Mouse (Mus musculus) kidney, embryonic 16.5 days (tissue): ENCODE measurements at regions not wholly inside any gene's neighbourhood (a gene's known extent, or its start where the extent isn't known, plus 50 kb on each side); places are given as distances from the start of the nearest gene placed in this dataset.

ENCODE experiments used
- ATAC-seq: fragments of 200-750 bp; cut with Nextera tagmentation; 2 replicates; pipeline ENCODE4 v1.8.0; 2017; ENCODE audit warnings: moderate TSS enrichment; ENCODE audit not compliant: low FRiP score, low TSS enrichment
- H3K27ac ChIP-seq: fragments of 300-500 bp; sonication (generic); 2 replicates; pipeline ENCODE4 v1.5.1; 2014; ENCODE audit warnings: low read length
- H3K27me3 ChIP-seq: fragments of 300-500 bp; sonication (generic); 2 replicates; pipeline ENCODE4 v1.6.1; 2014; ENCODE audit warnings: low read length, control low read depth, mixed read lengths; ENCODE audit not compliant: insufficient read depth
- H3K36me3 ChIP-seq: fragments of 300-500 bp; sonication (generic); 2 replicates; pipeline ENCODE4 v1.6.1; 2014; ENCODE audit warnings: low read length, control low read depth, mixed read lengths; ENCODE audit not compliant: insufficient read depth
- H3K4me1 ChIP-seq: fragments of 300-500 bp; sonication (generic); 2 replicates; pipeline ENCODE4 v1.6.1; 2014; ENCODE audit warnings: low read length, control low read depth, mixed read lengths; ENCODE audit not compliant: insufficient read depth
- H3K4me2 ChIP-seq: fragments of 300-500 bp; sonication (generic); replicated peaks from 2 replicates; pipeline ENCODE4 v1.6.1; 2014; ENCODE audit warnings: low read depth, low read length
- H3K4me3 ChIP-seq: fragments of 300-500 bp; sonication (generic); 2 replicates; pipeline ENCODE4 v1.5.1; 2014; ENCODE audit warnings: mild to moderate bottlenecking, low read length
- H3K9ac ChIP-seq: fragments of 300-500 bp; sonication (generic); replicated peaks from 2 replicates; pipeline ENCODE4 v1.6.1; 2014; ENCODE audit warnings: low read length
- H3K9me3 ChIP-seq: fragments of 300-500 bp; sonication (generic); 2 replicates; pipeline ENCODE4 v1.6.1; 2016; ENCODE audit warnings: low read length, control low read depth
- WGBS: fragments of 180-500 bp; shearing (Covaris S2); extraction: QIAGEN DNeasy Blood & Tissue Kit; methylation state at CpG from one replicate; pipeline ENCODE4 v1.1.7; 2014; 5-methylcytosine and 5-hydroxymethylcytosine counted together

DNA sequence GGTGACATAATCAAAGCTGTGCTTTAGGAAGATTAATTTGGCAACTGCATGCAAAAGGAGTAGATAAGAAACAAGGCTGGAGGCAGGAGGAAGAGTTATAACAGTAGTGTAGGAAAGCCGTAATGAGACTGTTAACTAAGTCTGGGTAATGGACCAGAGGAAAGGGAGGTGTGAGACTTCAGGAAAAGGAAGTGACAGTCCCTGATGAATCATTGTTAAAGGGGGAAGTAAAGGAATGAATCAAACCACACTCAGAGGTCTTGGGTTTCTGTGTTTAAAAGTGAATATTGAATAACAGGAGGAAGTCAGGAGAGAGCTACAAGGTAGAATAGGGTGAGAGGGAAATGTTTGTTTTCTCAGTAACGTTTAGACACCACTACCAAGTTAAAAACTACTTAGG, 1175.9 kb downstream of the Diaph3 start:
- no peak for ATAC-seq
- 7% methylated on average over 2 of the region's 2 CpGs for WGBS

DNA sequence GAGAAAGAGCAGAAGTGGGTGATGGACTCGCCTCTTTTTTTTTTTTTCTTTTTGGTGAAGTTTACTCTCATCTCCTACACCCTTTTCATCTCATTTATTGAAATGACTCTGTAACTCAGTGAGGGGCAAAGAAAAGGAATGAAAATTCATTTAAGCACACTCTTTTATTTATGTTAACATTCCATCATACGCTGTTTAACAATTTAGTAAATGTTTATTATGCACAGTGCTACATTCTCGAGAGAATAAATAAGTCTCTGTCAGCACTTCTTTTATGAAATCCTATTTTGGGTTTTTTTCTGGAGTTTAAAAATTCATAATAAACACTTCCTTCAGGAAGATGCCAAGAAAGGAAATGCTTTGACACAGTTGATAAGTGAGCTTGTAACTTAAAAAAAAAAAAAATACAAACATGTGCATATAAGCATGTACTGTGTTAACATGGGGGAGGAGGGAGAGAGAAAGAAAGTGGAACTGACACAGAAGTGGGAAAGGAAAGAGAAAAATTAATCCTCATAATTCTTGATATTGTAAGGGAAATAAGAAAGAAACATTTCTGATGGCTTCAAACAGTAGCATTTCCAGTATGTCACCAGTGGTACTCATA, 1195.2 kb downstream of the Diaph3 start:
- WGBS, result 73% methylated on average over 3 of the region's 3 CpGs
- H3K27me3 ChIP-seq, result no peaks in the 10 kb centered on the region
- H3K36me3 ChIP-seq, result no peaks in the 10 kb centered on the region
- H3K9ac ChIP-seq, result no peak overlapping the region
- no peak overlapping the region for H3K27ac ChIP-seq
- no peak overlapping the region for H3K4me2 ChIP-seq
- no peaks in the 10 kb centered on the region for H3K4me1 ChIP-seq
- no peak for ATAC-seq
- H3K4me3 ChIP-seq, result no peak overlapping the region
- no peaks in the 10 kb centered on the region for H3K9me3 ChIP-seq

More for the DNA sequence above, 1175.9 kb downstream of the Diaph3 start:
- Histone ChIP-seq H3K27ac (no peak overlapping the region), H3K4me1 (no peaks in the 10 kb centered on the region), H3K36me3 (no peaks in the 10 kb centered on the region), H3K9ac (no peak overlapping the region), H3K27me3 (no peaks in the 10 kb centered on the region), H3K9me3 (no peaks in the 10 kb centered on the region), H3K4me2 (no peak overlapping the region), H3K4me3 (no peak overlapping the region)

DNA sequence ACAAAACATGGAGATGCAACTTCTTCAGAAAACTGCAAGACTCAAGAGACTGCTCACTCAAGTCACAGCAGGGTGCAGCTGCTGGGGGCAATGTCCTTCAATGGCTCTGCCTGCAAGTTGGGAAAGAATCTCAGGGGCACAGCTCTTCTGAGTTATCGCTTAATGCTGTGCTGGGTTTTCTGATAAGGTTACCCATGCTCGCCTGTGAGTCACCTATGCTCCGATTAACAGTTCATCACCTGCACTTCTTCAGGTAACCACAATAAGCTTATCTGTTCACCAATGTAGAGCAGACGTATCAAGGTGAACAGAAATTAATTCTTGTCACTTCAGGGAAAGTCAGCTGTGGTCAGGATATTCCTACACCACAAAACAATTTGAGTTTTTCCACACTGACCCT, 1198.2 kb downstream of the Diaph3 start:
- WGBS, result 85% methylated on average over 4 of the region's 4 CpGs
- no peak overlapping the region for H3K4me3 ChIP-seq
- H3K27ac ChIP-seq, result no peak overlapping the region
- no peak overlapping the region for H3K4me2 ChIP-seq
- H3K36me3 ChIP-seq, result no peaks in the 10 kb centered on the region
- H3K27me3 ChIP-seq, result no peaks in the 10 kb centered on the region
- no peak overlapping the region for H3K9ac ChIP-seq
- H3K9me3 ChIP-seq, result no peaks in the 10 kb centered on the region
- no peak for ATAC-seq
- H3K4me1 ChIP-seq, result no peaks in the 10 kb centered on the region

DNA sequence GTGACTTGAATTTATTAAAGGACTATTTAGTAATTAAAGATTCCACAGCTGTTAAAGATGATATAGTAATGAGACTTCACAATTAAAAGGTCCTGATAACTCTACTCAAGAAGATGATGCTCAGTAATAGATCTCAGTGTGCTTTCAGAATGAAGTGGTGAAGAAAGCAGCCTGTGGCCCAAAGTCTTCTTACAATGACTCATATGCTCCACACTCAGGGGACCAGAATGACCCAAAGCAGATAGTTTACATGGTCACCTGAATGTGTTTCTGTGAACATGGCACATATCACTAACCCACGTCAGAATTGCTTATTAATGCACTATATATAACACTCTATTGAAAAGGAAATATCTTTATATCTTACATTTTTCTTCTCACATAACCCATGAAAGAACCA, 1200.5 kb downstream of the Diaph3 start:
- Histone ChIP-seq H3K4me2 (no peak overlapping the region), H3K27ac (no peak overlapping the region), H3K9ac (no peak overlapping the region), H3K4me3 (no peak overlapping the region), H3K4me1 (no peaks in the 10 kb centered on the region), H3K27me3 (no peaks in the 10 kb centered on the region), H3K36me3 (no peaks in the 10 kb centered on the region), H3K9me3 (no peaks in the 10 kb centered on the region)
- 90% methylated on average over 1 of the region's 1 CpGs for WGBS
- no peak for ATAC-seq

DNA sequence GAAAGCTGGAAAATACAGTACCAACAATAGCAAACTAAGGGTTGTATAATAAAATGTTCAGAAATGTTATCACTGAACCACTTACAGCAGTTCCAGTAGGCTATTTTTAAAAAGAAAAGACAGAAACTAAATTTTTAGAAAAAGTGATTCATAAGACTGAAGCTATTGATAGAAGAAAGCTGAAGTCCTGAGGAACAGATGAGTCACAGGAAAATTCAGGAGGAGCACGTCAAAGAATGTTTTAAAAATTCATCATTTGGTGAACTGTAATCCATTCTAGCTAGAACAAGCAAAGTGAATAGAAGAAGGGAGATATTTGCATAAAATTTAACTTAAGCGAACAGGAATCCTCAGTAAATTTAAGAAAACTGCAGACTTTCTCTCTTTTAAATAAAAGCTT, 1205.9 kb downstream of the Diaph3 start:
- no peak overlapping the region for H3K9ac ChIP-seq
- no peaks in the 10 kb centered on the region for H3K9me3 ChIP-seq
- ATAC-seq, result no peak
- no peaks in the 10 kb centered on the region for H3K36me3 ChIP-seq
- H3K27me3 ChIP-seq, result no peaks in the 10 kb centered on the region
- no peak overlapping the region for H3K27ac ChIP-seq
- WGBS, result 80% methylated on average over 2 of the region's 2 CpGs
- no peak overlapping the region for H3K4me2 ChIP-seq
- no peak overlapping the region for H3K4me3 ChIP-seq
- H3K4me1 ChIP-seq, result no peaks in the 10 kb centered on the region

DNA sequence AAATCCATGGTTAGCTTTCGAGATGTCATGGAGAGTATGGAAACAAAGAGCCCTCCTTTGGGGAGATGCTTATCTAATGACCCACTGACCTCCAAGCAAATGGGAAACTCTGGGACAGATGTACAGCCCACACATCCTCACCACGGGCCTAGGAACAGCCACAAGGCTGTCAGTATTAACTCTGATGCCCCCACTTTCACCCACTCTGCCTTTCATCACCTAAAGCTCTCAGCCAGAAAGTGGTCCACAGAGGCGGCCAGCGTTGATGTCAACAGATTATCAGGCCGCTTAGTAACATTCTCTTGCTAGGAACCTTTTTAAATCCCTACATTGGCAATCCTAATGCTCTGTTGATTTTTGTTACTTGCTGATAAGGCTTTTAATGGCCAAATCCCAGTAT, 1210.6 kb downstream of the Diaph3 start:
- Histone ChIP-seq H3K4me1 (no peaks in the 10 kb centered on the region), H3K9me3 (no peaks in the 10 kb centered on the region), H3K4me2 (no peak overlapping the region), H3K9ac (no peak overlapping the region), H3K27me3 (no peaks in the 10 kb centered on the region), H3K36me3 (no peaks in the 10 kb centered on the region), H3K27ac (no peak overlapping the region), H3K4me3 (no peak overlapping the region)
- WGBS, result 59% methylated on average over 5 of the region's 5 CpGs
- ATAC-seq, result no peak

DNA sequence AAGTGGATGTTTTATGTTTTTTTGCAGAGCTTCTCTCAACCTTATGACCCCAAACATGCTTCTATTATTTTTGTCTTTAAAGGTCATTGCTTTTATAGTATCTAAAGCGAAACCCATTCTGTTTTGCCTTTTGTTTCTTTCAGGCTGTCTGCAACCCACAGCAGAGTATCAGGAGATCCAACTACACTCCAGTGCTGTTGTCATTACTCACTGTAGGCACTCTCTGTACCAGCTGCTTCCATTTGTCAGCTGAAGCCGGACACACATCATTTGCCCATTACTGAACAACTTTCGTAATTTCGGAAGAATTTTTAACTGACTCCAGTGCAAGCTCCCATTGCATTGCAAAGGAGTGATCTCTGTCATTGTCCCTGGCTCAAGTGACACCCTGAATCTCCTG, 1222.1 kb downstream of the Diaph3 start:
- H3K9me3 ChIP-seq, result no peaks in the 10 kb centered on the region
- H3K9ac ChIP-seq, result no peak overlapping the region
- H3K27ac ChIP-seq, result no peak overlapping the region
- no peaks in the 10 kb centered on the region for H3K4me1 ChIP-seq
- no peaks in the 10 kb centered on the region for H3K27me3 ChIP-seq
- WGBS, result 75% methylated on average over 4 of the region's 4 CpGs
- no peak for ATAC-seq
- H3K36me3 ChIP-seq, result no peaks in the 10 kb centered on the region
- H3K4me3 ChIP-seq, result no peak overlapping the region
- H3K4me2 ChIP-seq, result no peak overlapping the region

DNA sequence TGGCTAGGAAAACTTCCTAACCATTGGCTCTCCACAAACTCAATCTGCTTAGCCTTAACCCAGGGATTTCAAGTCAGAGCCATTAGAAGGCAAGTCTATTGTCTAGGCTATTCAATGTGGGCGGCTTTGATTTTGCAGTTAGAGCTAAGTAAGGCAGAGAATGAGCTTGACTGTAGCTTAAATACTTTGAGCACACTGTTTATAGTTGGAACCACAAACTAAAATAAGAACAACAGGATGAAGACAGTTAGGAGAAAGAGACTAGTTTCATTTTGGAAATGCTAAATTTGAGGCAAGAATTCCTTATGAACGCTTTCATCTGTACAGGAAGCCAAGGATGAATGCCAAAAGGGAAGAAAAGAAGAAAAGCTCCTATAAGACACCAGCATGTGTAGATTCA, 1225.3 kb downstream of the Diaph3 start:
- H3K4me1 ChIP-seq, result no peaks in the 10 kb centered on the region
- no peak for ATAC-seq
- H3K9me3 ChIP-seq, result no peaks in the 10 kb centered on the region
- H3K9ac ChIP-seq, result no peak overlapping the region
- no peak overlapping the region for H3K4me2 ChIP-seq
- H3K27me3 ChIP-seq, result no peaks in the 10 kb centered on the region
- 84% methylated on average over 2 of the region's 2 CpGs for WGBS
- no peak overlapping the region for H3K4me3 ChIP-seq
- H3K36me3 ChIP-seq, result no peaks in the 10 kb centered on the region
- no peak overlapping the region for H3K27ac ChIP-seq

DNA sequence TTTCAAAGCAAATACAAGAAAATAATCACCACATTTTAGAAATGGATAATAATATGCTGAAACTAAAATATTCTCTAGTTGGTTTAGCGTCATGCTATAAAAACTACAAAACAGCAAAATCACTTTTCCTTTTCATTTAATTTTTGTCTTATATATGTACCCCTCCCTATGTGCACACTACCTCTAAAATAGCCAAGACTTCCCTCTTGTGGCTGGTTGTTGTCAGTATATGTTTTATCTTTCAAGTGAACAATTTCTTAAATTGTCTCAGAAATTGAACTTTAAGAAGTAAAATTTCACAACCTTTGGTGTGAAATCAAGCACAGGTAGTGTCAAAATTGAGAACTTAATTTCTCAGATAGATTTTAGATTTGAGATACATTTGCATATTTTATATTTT, 1243.1 kb downstream of the Diaph3 start:
- Histone ChIP-seq H3K9ac (no peak overlapping the region), H3K4me3 (no peak overlapping the region), H3K36me3 (no peaks in the 10 kb centered on the region), H3K9me3 (no peaks in the 10 kb centered on the region), H3K27me3 (no peaks in the 10 kb centered on the region), H3K27ac (no peak overlapping the region), H3K4me2 (no peak overlapping the region), H3K4me1 (no peaks in the 10 kb centered on the region)
- ATAC-seq, result no peak
- 97% methylated on average over 1 of the region's 1 CpGs for WGBS

DNA sequence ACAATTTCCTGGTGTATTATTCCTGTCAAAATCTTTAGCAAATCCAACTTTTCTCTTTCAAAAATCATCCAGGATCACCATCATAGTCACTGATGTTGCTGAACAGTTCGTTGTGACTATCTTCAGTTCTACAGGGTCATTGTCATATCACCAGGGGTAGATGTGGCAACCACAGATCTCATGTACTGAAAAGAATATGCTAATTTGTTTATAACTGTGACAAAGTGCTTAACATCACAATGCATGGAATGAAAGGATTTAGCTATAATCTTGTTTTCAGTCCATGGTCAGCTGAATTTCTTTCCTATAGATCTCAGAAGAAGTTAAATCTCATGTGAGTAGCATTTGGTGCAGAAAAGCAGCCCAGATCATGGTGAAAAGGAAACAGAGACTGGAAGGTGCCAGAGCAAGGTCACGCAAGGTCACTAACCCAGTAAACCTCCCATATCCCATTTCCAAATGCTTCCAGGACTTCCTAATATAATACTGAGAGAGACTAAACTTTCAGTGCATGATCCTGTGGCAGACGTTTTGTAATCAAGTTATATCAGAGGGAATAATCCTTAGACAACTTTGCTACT, 1279.6 kb downstream of the Diaph3 start:
- no peak overlapping the region for H3K4me2 ChIP-seq
- no peak for ATAC-seq
- H3K9ac ChIP-seq, result no peak overlapping the region
- H3K9me3 ChIP-seq, result no peaks in the 10 kb centered on the region
- H3K27ac ChIP-seq, result no peak overlapping the region
- no peaks in the 10 kb centered on the region for H3K36me3 ChIP-seq
- H3K4me1 ChIP-seq, result no peaks in the 10 kb centered on the region
- H3K27me3 ChIP-seq, result no peaks in the 10 kb centered on the region
- WGBS, result 59% methylated on average over 3 of the region's 3 CpGs
- H3K4me3 ChIP-seq, result no peak overlapping the region
